Mouse (Mus musculus) cortical plate, adult 2 months (tissue): Measurements from ENCODE around the gene Rwdd2a.

Experiments
- CTCF ChIP-seq: fragments of 200-500 bp; IDR thresholded peaks from 2 replicates; pipeline ENCODE4 v1.5.1; 2011; ENCODE audit warnings: mild to moderate bottlenecking, control low read depth, low read length; ENCODE audit not compliant: insufficient read depth; ENCODE audit errors: extremely low read depth
- POLR2A ChIP-seq: fragments of 200-500 bp; IDR thresholded peaks from 2 replicates; pipeline ENCODE4 v1.6.1; 2011; ENCODE audit warnings: mild to moderate bottlenecking, low read length, control low read depth; ENCODE audit not compliant: insufficient read depth; ENCODE audit errors: extremely low read depth

DNA sequence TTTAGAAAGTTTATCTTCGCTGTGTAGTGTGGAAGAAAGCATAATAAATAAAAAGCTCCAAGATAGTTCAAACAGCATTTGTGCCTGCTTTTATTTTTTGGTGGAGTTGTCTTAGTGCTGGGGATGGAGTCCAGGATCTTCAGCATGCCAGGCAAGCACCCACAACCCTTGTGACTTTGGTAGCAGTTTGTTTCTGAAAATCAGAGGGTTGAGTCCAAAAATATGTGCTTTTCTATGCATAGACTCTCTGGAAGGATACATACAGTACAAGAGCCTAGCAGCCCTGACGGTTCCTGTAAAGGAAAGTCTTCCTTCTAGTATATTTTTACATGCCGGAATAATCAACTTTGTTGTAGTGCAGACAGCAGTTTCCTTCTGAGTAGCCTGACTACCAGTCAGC is 21.1 kb upstream of the Rwdd2a start:
- TF ChIP-seq CTCF (no peak), POLR2A (no peak)
